Mouse (Mus musculus) adrenal gland, adult 10 weeks (tissue): ENCODE results near the gene Efcab9. TPM values are rescaled to one million over a fixed set of nuclear protein-coding genes. Genes with fewer than 3 reads are reported as not detected.

ENCODE experiments used
- polyA plus RNA-seq: library from polyadenylated mRNA; stranded (reverse); fragments of 350-450 nt; fragmentation: Illumina TruSeq; extraction: RNeasy Lipid Tissue Mini Kit (QIAGEN cat#74804); gene quantifications from one replicate; pipeline ENCODE4 v1.2.3, GENCODE M21; 2014; ENCODE audit warnings: low read depth, low replicate concordance

The Efcab9 gene
- 1.8 TPM for polyA plus RNA-seq

GRCm38 (mm10) chr11:32531871-32532764 lies at the start of gene Efcab9:
Efcab9 (minus strand) TSS chr11:32532081.

DNA sequence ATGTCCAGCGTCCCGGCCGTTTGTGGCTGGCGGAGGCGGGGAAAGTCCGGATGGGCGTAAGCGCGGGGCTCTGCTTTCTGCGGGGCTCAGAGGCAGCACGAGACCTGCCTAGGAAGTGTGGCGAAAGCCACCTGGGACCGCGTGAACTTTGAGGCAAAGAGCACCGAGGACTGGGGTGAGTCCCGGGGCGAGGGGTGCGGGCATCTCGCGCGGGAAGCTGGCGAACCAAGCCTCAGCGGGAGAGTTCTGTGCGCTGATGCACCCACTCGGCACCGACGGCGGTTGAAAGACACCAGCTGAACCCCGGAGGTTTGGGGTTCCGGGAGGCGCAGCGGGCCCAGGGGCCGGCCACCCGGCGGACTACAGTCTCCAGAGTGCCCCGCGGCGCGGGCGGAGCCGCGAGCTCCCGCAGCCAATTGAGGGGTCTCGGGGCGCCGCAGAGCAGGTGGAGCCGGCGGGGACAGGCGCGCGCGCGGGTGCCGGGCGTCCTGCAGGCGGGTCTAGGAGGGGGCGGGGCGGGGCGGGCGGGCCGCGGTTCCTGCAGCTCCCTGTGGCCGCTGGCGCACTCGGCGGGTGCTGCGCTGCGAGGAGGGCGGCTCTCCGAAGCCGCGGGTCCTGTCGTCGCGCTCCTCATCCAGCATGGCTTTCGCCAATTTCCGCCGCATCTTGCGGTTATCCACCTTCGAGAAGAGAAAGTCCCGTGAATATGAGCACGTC lies 1.0 kb upstream of the Efcab9 start, which contains the start of gene Stk10:
Stk10 (plus strand) TSS at position 541 of the 717 bp plus-strand sequence.

Other genes starting within 250 kb of the Efcab9 start
- not detected for gene Hba-a1, start 248.6 kb downstream of the Efcab9 start, polyA plus RNA-seq
- gene Hbq1b, start 245.1 kb downstream of the Efcab9 start, polyA plus RNA-seq, result not detected
- 141 TPM for gene Hba-a2, start 235.6 kb downstream of the Efcab9 start, polyA plus RNA-seq
- gene Hbq1a, start 232.0 kb downstream of the Efcab9 start, polyA plus RNA-seq, result not detected
- gene Sh3pxd2b, start 184.3 kb downstream of the Efcab9 start, polyA plus RNA-seq, result 1.4 TPM
- 3.8 TPM for gene Ubtd2, start 76.7 kb downstream of the Efcab9 start, polyA plus RNA-seq
- gene Stk10, start 1.2 kb upstream of the Efcab9 start, polyA plus RNA-seq, result 1.3 TPM
- 151 TPM for gene Fbxw11, start 110.6 kb upstream of the Efcab9 start, polyA plus RNA-seq